ENCODE assay signal across 16 mouse cellular contexts in genomic region chr5:113421993-113422725, GRCm38 (mm10).
A peak's percentile ranks its signal among the peaks of the same experiment; 100 is the strongest.
DNase-seq lines count a peak whose midpoint lies in the region; ATAC-seq and TF ChIP-seq lines count a peak whose summit lies in the region.
"Had no signal": no experiment of that assay in that cellular context is flagged by ENCODE, and none has a peak within 500 bp of the region (broad histone marks: within the 10 kb centered on the region; RNA-seq: fewer than 3 reads in every experiment).

No protein-coding gene starts in this region.

- ATAC-seq in forebrain, embryonic 16.5 days = no peak
- ATAC-seq in midbrain, embryonic 15.5 days (replicated peaks) = peak; percentile 57; the same call in 1 of the 2 replicates

- no peak overlapping the region for H3K4me2 ChIP-seq in forebrain, embryonic 16.5 days (ENCODE audit: low read length)
- H3K4me2 ChIP-seq in midbrain, embryonic 15.5 days = no peak overlapping the region
- H3K4me2 ChIP-seq: embryonic facial prominence, embryonic 15.5 days; stomach, embryonic 15.5 days had no signal

- peak; percentile 17 for DNase-seq in forebrain, embryonic 10.5 days (ENCODE audit: extremely low spot score, low spot score)
- DNase-seq in midbrain, embryonic 10.5 days (ENCODE audit: low spot score) = no peak
- DNase-seq in R1 (ENCODE audit: low read depth, low spot score) = peak; percentile 41
- peak; percentile 26 for DNase-seq in retina, embryonic 14.5 days (ENCODE audit: low spot score)
- DNase-seq in heart, adult 2 months = no peak
- DNase-seq in cerebellum, adult 11-12 months = no peak
- DNase-seq: forebrain, postnatal 0 days; kidney, adult 9 months; liver; lung, adult 2 months; lung, postnatal 4 days; thymus, postnatal 14 days had no signal

- no peak for TF ChIP-seq EP300 in heart, adult 2 months (IDR thresholded peaks at IDR 0.05; ENCODE audit: insufficient read depth, low read depth, low read length)

- H3K9me3 ChIP-seq in forebrain, embryonic 10.5 days = no peaks in the 10 kb centered on the region
- H3K9me3 ChIP-seq in forebrain, embryonic 16.5 days (ENCODE audit: control insufficient read depth, low read length) = no peaks in the 10 kb centered on the region
- H3K9me3 ChIP-seq in midbrain, embryonic 15.5 days = no peaks in the 10 kb centered on the region
- no peaks in the 10 kb centered on the region for H3K9me3 ChIP-seq in midbrain, embryonic 10.5 days (replicated peaks)
- H3K9me3 ChIP-seq: embryonic facial prominence, embryonic 15.5 days; stomach, embryonic 15.5 days had no signal

- no peak overlapping the region for H3K4me3 ChIP-seq in forebrain, embryonic 10.5 days
- no peak overlapping the region for H3K4me3 ChIP-seq in forebrain, embryonic 16.5 days (replicated peaks; ENCODE audit: low read length)
- H3K4me3 ChIP-seq in midbrain, embryonic 15.5 days = no peak overlapping the region
- H3K4me3 ChIP-seq in midbrain, embryonic 10.5 days = no peak overlapping the region
- H3K4me3 ChIP-seq in heart, adult 2 months = no peak overlapping the region
- H3K4me3 ChIP-seq: embryonic facial prominence, embryonic 15.5 days; stomach, embryonic 15.5 days had no signal

- no peak for TF ChIP-seq CTCF in heart, adult 2 months (IDR thresholded peaks at IDR 0.05)

- no peaks in the 10 kb centered on the region for H3K36me3 ChIP-seq in forebrain, embryonic 10.5 days (replicated peaks)
- H3K36me3 ChIP-seq in forebrain, embryonic 16.5 days (ENCODE audit: control insufficient read depth, insufficient read depth) = no peaks in the 10 kb centered on the region
- H3K36me3 ChIP-seq in midbrain, embryonic 15.5 days (replicated peaks) = no peaks in the 10 kb centered on the region
- no peaks in the 10 kb centered on the region for H3K36me3 ChIP-seq in midbrain, embryonic 10.5 days
- H3K36me3 ChIP-seq in heart, adult 2 months (ENCODE audit: control insufficient read depth, insufficient read depth, low read length) = no peaks in the 10 kb centered on the region
- H3K36me3 ChIP-seq: embryonic facial prominence, embryonic 15.5 days; stomach, embryonic 15.5 days had no signal

- no peaks in the 10 kb centered on the region for H3K79me2 ChIP-seq in heart, adult 2 months (replicated peaks; ENCODE audit: control insufficient read depth, insufficient read depth, low read length)

- H3K9ac ChIP-seq in forebrain, embryonic 16.5 days (replicated peaks; ENCODE audit: low read depth, low read length) = no peak overlapping the region
- H3K9ac ChIP-seq in midbrain, embryonic 15.5 days = no peak overlapping the region
- no peak overlapping the region for H3K9ac ChIP-seq in heart, adult 2 months (ENCODE audit: low read depth, low read length)
- H3K9ac ChIP-seq: embryonic facial prominence, embryonic 15.5 days; forebrain, postnatal 0 days; stomach, embryonic 15.5 days had no signal

- intact Hi-C loops in heart, adult 2 months (cut with DNase I) = no loop called here

- no peak for TF ChIP-seq POLR2A in heart, adult 2 months (IDR thresholded peaks at IDR 0.05; ENCODE audit: insufficient read depth, low read depth, low read length)

- H3K27me3 ChIP-seq in forebrain, embryonic 10.5 days (ENCODE audit: poor library complexity, severe bottlenecking) = no peaks in the 10 kb centered on the region
- no peaks in the 10 kb centered on the region for H3K27me3 ChIP-seq in forebrain, embryonic 16.5 days (replicated peaks; ENCODE audit: control insufficient read depth, insufficient read depth, low read length)
- no peaks in the 10 kb centered on the region for H3K27me3 ChIP-seq in midbrain, embryonic 15.5 days (replicated peaks)
- no peaks in the 10 kb centered on the region for H3K27me3 ChIP-seq in midbrain, embryonic 10.5 days (ENCODE audit: low read depth, poor library complexity, severe bottlenecking)
- H3K27me3 ChIP-seq in heart, adult 2 months (ENCODE audit: control insufficient read depth, insufficient read depth, low read length) = no peaks in the 10 kb centered on the region
- H3K27me3 ChIP-seq: embryonic facial prominence, embryonic 15.5 days; stomach, embryonic 15.5 days had no signal

- peaks cover 26% of the 10 kb centered on the region for H3K4me1 ChIP-seq in forebrain, embryonic 10.5 days
- H3K4me1 ChIP-seq in forebrain, embryonic 16.5 days (replicated peaks; ENCODE audit: control insufficient read depth, insufficient read depth, low read length) = peaks cover 9% of the 10 kb centered on the region
- H3K4me1 ChIP-seq in midbrain, embryonic 15.5 days = peaks cover 21% of the 10 kb centered on the region; the same call in 1 of the 2 replicates
- peaks cover 28% of the 10 kb centered on the region for H3K4me1 ChIP-seq in midbrain, embryonic 10.5 days
- no peaks in the 10 kb centered on the region for H3K4me1 ChIP-seq in heart, adult 2 months (ENCODE audit: control insufficient read depth, insufficient read depth, low read length)
- H3K4me1 ChIP-seq: embryonic facial prominence, embryonic 15.5 days had no signal

- WGBS in forebrain, embryonic 10.5 days = 71% methylated on average over 13 of the region's 13 CpGs
- 34% methylated on average over 13 of the region's 13 CpGs for WGBS in forebrain, embryonic 16.5 days
- WGBS in midbrain, embryonic 15.5 days = 57% methylated on average over 13 of the region's 13 CpGs
- WGBS in midbrain, embryonic 10.5 days = 81% methylated on average over 13 of the region's 13 CpGs
- 73% methylated on average over 13 of the region's 13 CpGs for WGBS in heart, adult 2 months

- no peak overlapping the region for H3K27ac ChIP-seq in forebrain, embryonic 10.5 days
- H3K27ac ChIP-seq in forebrain, embryonic 16.5 days (ENCODE audit: low read length) = no peak overlapping the region
- peak overlapping the region; percentile 16; the same call in 1 of the 2 replicates for H3K27ac ChIP-seq in midbrain, embryonic 15.5 days
- no peak overlapping the region; the same call in 1 of the 2 replicates for H3K27ac ChIP-seq in midbrain, embryonic 10.5 days (replicated peaks)
- no peak overlapping the region for H3K27ac ChIP-seq in heart, adult 2 months
- H3K27ac ChIP-seq: embryonic facial prominence, embryonic 15.5 days had no signal

Comparison
In these comparisons a context has a peak if more than half of its experiments do, and no peak if none do; other contexts are left out.
1. DNase-seq: peak in forebrain, embryonic 10.5 days (single experiment), R1 (single experiment) and retina, embryonic 14.5 days (single experiment); none in midbrain, embryonic 10.5 days (single experiment), heart, adult 2 months (0 of 2) and cerebellum, adult 11-12 months (single experiment).